15 mouse cellular contexts compared by ENCODE assay signal in the genomic region with DNA sequence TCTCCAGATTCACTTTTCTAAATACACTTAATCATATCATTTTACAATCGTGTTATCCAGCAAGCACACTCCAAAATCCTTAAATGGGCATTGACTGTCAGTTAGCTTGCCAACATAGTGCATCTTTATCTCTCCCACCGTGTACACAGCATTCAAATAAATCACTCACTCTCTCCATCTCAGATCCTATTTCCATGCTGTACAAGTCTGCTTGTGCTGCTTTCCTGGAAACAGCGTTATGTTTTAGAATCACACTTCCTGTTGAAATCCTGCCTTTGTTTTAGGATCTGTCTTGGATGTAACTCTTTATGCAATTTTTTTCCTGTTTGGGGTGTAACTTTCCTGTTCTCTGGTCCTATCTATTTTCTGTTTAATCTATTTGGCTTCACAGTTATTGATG.
"Had no signal": no experiment of that assay in that cellular context is flagged by ENCODE, and none has a peak within 500 bp of the region (broad histone marks: within the 10 kb centered on the region; RNA-seq: fewer than 3 reads in every experiment).

No protein-coding gene starts in this region.

- H3K4me1 ChIP-seq: midbrain, embryonic 13.5 days; midbrain, embryonic 15.5 days; neural tube, embryonic 12.5 days; stomach, embryonic 15.5 days had no signal

- H3K4me2 ChIP-seq: liver, embryonic 11.5 days; midbrain, embryonic 11.5 days; midbrain, embryonic 13.5 days; midbrain, embryonic 15.5 days; neural tube, embryonic 12.5 days; stomach, embryonic 15.5 days had no signal

- H3K36me3 ChIP-seq: midbrain, embryonic 13.5 days; midbrain, embryonic 15.5 days; neural tube, embryonic 12.5 days; stomach, embryonic 15.5 days had no signal

- H3K4me3 ChIP-seq: megakaryocyte, embryonic 14.5 days; midbrain, embryonic 13.5 days; midbrain, embryonic 15.5 days; neural tube, embryonic 12.5 days; stomach, embryonic 15.5 days had no signal

- ATAC-seq: midbrain, embryonic 13.5 days; midbrain, embryonic 15.5 days had no signal

- H3K9me3 ChIP-seq: midbrain, embryonic 13.5 days; midbrain, embryonic 15.5 days; neural tube, embryonic 12.5 days; stomach, embryonic 15.5 days had no signal

- DNase-seq: liver; right cerebral cortex, postnatal 14 days; thymus, adult 2 months; thymus, postnatal 25 days; thymus, postnatal 4 days had no signal

- H3K27ac ChIP-seq: liver, embryonic 14.5 days; macrophage; midbrain, embryonic 13.5 days; midbrain, embryonic 15.5 days; neural tube, embryonic 12.5 days; stomach, embryonic 15.5 days; stomach, postnatal 0 days had no signal

- H3K9ac ChIP-seq: liver, embryonic 14.5 days; midbrain, embryonic 13.5 days; midbrain, embryonic 15.5 days; neural tube, embryonic 12.5 days; stomach, embryonic 15.5 days had no signal

- H3K27me3 ChIP-seq: megakaryocyte, embryonic 14.5 days; midbrain, embryonic 13.5 days; midbrain, embryonic 15.5 days; neural tube, embryonic 12.5 days; stomach, embryonic 15.5 days had no signal
